Mouse (Mus musculus) thymus, postnatal 4 days (tissue): ENCODE measurements around the gene Olfr113.
"Not testable (repeated sequence)": the region's sequence is repeated elsewhere in the genome, so short reads cannot be mapped to it uniquely, and the experiment has no call there.

ENCODE experiments used
- DNase-seq: peaks from one replicate; pipeline ENCODE4 v3.0.0; 2021

Gene Olfr113

DNA sequence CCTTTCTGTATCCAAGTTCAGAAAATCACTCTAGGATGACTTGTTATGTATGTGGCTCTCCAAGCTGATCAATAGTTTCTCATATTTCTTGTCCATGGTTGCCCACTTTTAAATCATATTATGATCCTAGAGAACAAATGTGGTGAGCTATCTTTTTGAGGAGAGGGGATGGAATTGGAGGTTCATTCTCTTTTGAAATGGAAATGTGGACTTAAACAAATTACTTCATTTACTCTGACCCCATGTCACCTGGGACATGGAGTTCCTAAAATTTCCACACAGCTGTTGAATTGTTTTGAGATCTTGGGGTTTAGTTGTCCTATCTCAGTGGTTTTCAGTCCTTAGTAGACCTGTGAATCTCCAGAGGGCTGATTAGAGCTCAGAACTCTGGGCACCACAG is at the start of gene Olfr113:
Gene Olfr113, minus strand, starts transcription at position 101 of the 400 bp plus-strand sequence.
- no peak for DNase-seq

DNA sequence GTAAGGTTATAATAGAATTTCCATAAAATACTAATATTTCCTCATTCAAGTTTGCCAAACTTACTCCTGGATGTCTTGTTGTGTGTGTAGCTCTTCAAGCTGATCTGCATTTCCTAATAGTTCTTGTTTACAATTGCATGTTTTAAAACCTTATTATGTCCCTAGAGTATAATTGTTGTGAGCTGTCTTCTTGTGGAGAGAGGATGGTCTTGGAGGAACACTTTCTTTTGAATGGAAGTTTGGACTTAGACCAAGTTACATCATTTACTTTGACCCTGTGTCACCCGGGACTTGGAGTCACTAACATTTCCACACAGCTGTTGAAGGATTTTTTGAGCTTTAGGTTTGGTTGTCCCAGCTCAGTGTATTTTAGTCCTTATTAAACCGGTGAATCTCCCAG is 49.5 kb upstream of the Olfr113 start, which contains the start of the genes Olfr115 and Olfr116:
Gene Olfr115, minus strand, starts transcription at position 101 of the 400 bp plus-strand sequence.
Gene Olfr116, minus strand, starts transcription at position 191 of the 400 bp plus-strand sequence.
- no peak for DNase-seq

DNA sequence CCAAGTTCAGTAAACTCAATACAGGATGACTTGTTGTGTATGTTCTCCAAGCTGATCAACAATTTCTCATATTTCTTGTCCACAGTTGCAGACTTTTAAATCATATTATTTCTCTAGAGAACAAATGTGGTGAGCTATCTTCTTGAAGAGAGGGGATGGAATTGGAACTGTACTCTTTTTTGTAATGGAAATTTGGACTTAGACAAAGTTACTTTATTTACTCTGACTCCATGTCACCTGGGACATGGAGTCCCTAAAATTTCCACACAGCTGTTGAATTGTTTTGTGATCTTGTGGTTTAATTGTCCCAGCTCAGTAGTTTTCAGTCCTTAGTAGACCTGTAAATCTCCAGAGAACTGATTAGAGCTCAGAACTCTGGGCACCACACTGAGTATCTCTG is 15.2 kb upstream of the Olfr113 start, which contains the start of gene Olfr114:
Gene Olfr114, minus strand, starts transcription at position 101 of the 400 bp plus-strand sequence.
- no peak for DNase-seq

DNA sequence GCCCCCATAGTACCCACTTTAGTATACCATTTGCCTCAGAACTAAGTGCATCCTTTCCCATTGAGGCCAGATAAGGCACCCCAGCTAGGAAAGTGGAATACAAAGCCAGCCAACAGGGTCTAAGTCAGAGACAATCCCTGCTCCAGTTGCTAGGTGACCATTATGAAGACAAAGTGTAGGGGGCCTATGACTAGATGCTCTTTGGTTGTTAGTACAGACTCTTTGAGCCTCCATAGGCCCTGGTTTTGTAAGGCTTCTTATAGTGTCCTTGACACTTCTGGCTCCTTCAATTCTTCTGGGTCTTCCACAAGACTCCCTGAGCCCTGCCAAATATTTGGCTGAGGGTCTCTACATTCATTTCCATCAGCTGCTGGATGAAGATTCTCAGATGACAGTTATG is 8.1 kb downstream of the Olfr113 start, which contains the start of gene Olfr112:
Gene Olfr112, minus strand, starts transcription at position 101 of the 400 bp plus-strand sequence.
- DNase-seq = no peak

DNA sequence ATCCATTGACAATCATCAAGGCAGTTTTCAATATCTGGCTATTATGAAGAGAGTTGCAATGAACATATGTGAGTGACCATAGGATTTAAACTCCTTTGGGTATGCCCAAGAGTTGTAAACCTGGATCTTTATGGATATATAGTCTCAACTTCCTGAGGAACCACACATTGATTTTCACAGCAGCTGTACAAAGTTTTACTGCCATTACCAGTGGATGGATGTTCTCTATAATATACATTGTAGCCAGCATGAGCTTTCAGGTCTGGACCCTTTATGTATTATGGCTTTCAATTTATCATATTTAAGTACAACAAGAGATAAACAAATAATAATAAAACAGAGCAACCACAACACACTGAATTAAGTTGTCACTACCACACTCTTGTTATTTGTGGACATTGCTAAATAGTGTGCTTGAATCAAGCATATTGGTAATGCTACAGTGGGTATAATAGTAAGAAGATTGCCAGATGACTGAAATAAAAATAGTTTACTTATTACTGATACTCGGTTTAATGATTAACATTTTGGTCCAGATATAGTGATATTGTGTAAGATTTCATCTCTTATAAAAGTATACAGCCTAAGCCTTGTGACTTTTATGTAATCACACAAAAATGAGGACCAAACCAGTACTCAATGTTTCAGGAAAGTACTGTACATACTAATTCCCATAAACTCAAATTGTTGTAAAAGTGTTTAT is 18.4 kb downstream of the Olfr113 start:
- DNase-seq = no peak

DNA sequence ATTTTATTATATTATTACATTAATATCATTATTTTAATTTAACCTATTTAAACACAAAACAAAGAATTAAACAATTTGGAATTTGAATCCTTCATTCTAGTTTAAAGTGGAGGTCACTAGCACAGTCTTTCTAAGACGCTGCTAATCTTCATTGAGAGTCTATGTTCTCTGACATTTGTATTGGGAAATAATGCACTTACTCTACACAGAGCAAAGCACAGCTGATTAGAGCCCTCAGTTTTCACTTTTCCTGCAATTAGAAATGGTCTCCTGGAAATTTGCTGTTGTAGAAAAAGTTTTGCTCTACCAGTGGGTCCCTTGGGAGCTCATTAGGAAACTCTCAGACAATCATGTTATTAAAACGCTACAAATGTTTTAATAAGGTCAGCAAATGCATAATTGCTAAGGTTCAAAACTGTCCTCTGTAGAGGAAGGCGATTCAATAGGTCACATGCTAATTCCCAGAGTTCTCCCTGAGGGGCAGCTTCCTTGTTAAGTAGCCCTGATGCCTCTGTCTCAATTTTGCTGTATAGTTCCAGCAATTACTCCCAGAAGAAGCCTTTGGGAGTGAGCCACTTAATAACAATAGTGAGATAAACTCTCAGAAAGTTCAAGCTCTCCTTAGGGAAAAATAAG is 33.5 kb downstream of the Olfr113 start:
- no peak for DNase-seq

DNA sequence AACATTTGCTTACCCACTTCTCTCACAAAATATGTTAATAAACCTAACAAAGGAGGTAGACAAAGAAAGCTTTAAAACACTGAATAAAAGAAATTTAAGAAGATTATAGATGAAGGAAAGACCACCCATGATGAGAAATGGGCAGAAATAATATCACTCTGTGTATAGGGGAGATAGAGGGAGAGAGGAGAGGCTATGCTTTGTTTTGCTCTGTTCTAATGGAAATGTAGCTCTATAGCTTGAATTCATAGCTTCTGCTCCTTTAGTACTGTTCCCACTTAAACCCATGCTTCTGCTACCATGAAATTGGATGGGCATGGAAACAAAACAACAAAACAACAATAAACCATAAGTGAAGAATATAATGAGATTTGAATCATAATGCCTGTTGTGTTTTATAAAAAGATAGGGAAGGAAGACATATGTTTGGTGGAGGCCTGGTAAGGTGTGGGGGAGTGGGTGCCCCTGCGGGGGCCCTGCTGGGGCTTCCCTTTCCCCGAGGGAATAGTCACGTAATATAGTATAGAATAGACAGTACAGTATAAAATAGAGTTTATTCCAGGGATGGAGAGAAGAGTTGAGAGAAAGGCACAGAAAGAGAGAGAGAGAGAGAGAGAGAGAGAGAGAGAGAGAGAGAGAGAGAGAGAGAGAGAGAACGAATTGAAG is 35.9 kb downstream of the Olfr113 start:
- no peak for DNase-seq

DNA sequence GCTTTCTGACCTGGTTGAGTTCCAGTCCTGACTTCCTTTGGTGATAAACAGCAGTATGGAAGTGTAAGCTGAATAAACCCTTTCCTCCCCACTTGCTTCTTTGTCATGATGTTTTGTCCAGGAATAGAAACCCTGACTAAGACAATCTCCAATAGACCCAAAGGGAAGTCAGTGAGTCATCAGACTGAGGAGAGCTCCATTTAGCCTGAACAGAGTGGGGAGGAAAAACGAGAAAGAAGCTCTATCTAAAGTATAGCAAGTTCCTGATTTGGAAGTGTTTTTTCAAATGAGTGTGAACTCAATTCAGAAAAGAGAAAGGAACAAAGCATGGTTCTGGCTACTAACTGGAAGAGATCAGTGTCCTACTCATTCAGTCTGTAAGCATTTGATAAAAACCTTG is 39.0 kb downstream of the Olfr113 start:
- not testable (repeated sequence) for DNase-seq

DNA sequence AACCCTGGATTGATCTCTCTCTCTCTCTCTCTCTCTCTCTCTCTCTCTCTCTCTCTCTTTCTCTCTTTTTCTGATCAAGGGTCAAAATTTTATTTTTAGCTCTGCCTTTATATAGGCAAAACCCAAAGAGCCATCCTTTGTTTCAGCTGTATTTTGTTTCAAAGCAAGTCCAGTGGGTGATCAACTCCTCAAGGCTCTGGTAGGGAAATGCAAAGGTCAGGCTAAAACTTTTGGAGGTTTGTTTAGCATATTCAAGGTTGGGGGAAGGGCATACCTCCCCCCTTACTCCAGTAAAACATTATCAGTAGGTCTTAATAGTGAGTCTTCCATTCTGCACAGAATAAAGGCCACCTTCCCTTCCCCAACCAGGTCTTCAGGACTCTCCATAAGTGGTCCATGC is 42.3 kb downstream of the Olfr113 start:
- no peak for DNase-seq

DNA sequence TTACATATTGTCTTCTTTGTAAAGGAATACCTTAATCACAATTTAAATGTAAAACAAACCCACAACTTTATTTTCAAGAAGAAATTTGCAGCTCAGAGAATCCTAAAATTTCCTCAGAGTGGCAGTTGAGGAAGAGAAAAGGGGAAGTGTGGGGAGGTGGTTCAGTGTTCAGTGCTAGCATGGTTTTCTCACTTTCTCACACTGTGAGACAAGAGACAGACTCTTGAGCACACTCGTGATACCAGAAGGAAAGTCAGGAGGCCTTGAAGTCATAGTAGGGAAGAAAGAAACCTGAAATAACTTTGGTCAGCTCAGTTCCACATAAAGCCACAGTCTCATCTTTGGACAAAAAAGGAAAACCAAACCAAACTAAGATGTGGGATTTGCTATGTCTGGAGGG is 52.0 kb downstream of the Olfr113 start:
- not testable (repeated sequence) for DNase-seq

DNA sequence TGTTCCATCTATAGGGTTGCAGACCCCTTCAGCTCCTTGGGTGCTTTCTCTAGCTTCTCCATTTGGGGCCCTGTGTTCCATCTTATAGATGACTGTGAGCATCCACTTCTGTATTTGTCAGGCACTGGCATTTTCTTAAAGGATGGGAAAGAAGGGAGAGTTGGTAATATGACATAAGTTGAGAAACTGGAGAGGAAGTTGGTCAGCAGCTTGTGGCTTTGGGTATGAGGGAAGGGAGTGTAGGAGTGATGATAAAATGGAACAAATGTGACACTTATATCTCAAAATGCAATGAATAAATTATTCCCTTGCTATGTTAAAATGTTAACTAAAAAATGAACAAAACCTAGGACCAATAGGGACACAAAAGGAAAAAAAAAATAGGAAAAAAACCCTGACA is 52.9 kb downstream of the Olfr113 start:
- DNase-seq = not testable (repeated sequence)
